Mouse (Mus musculus) cerebellum, adult 2 months (tissue): ENCODE results near the gene Meis1. TPM values are rescaled to one million over a fixed set of nuclear protein-coding genes. Genes with fewer than 3 reads are reported as not detected.

ENCODE experiments used
- DNase-seq, 2 experiments: peaks; one replicate each; pipeline ENCODE4 v3.0.0; 2021
- H3K27ac ChIP-seq: fragments of 200-500 bp; 2 replicates; pipeline ENCODE4 v1.5.1; 2012; ENCODE audit warnings: low read length, control low read depth, inconsistent platforms; ENCODE audit not compliant: insufficient read depth
- H3K27me3 ChIP-seq: fragments of 200-500 bp; 2 replicates; pipeline ENCODE4 v1.6.1; 2012; ENCODE audit warnings: inconsistent platforms, mild to moderate bottlenecking, low read length, moderate library complexity; ENCODE audit not compliant: control insufficient read depth, insufficient read depth
- H3K4me1 ChIP-seq: fragments of 200-500 bp; 2 replicates; pipeline ENCODE4 v1.6.1; 2011; ENCODE audit warnings: low read length; ENCODE audit not compliant: control insufficient read depth, insufficient read depth
- H3K4me3 ChIP-seq: fragments of 200-500 bp; replicated peaks from 2 replicates; pipeline ENCODE3; 2011; ENCODE audit warnings: mild to moderate bottlenecking, low read depth, low read length, control low read depth; ENCODE audit not compliant: insufficient read depth
- CTCF ChIP-seq: fragments of 200-500 bp; IDR thresholded peaks from 2 replicates; pipeline ENCODE4 v1.5.1; 2011; ENCODE audit warnings: low read depth, mild to moderate bottlenecking, control low read depth, low read length, moderate library complexity, borderline replicate concordance; ENCODE audit not compliant: insufficient read depth
- POLR2A ChIP-seq: fragments of 200-500 bp; IDR thresholded peaks from 2 replicates; pipeline ENCODE4 v1.6.1; 2011; ENCODE audit warnings: low read length, control low read depth, borderline replicate concordance; ENCODE audit not compliant: insufficient read depth
- WGBS: fragments of 180-500 bp; shearing (Covaris S2); methylation state at CpG from one replicate; pipeline ENCODE4 v1.1.7; 2018; 5-methylcytosine and 5-hydroxymethylcytosine counted together
- polyA plus RNA-seq: library from polyadenylated mRNA; depleted of rRNA; stranded (reverse); fragments of >200 nt; gene quantifications from 2 replicates; pipeline ENCODE4 v1.2.3, GENCODE M21; 2012

The Meis1 gene
- polyA plus RNA-seq, 1 experiment: 46.3 TPM

DNA sequence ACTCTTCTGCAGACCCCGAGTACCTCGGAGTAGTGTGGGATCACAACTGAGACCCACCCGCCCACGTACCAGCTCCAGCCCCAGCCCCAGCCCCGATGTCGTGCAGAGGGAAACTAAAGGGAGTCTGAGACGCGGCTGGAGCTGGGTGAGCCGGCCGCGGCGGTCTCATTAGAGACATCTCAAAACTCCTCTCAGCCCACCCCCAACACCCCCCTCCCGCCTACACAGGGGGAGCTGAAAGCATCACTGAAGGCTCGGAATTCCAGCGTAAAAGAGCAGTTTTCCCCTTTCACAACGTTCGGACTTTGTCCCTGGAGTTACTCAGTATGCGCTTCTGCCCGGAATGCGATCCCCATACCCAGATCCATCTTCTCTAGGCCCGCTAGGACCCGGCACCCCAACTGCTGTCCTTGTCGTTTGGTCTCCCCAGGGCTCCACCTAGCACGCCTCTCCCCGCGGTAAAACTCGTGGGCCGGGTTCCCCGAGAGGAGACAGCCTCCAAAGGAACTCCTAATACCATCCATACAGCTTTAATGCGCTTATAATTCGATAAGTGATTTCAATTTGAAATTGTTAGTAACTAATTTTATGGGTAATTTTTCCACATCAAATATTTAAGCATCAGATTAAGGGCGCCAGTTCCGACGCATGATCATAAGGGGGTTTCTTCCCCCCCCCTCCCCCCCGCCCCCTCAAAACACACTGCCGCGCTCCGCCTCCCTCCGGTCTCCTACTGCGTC lies 141.7 kb downstream of the Meis1 start:
- TF ChIP-seq CTCF (no peak), POLR2A (no peak)
- H3K4me1 ChIP-seq: no peaks in the 10 kb centered on the region
- H3K27ac ChIP-seq: peak overlapping the region; percentile 96
- WGBS: under 1% methylated on average over 40 of the region's 40 CpGs
- no peaks in the 10 kb centered on the region for H3K27me3 ChIP-seq
- H3K4me3 ChIP-seq: peak overlapping the region; percentile 90
- peak; percentile 66 to 76 for DNase-seq

DNA sequence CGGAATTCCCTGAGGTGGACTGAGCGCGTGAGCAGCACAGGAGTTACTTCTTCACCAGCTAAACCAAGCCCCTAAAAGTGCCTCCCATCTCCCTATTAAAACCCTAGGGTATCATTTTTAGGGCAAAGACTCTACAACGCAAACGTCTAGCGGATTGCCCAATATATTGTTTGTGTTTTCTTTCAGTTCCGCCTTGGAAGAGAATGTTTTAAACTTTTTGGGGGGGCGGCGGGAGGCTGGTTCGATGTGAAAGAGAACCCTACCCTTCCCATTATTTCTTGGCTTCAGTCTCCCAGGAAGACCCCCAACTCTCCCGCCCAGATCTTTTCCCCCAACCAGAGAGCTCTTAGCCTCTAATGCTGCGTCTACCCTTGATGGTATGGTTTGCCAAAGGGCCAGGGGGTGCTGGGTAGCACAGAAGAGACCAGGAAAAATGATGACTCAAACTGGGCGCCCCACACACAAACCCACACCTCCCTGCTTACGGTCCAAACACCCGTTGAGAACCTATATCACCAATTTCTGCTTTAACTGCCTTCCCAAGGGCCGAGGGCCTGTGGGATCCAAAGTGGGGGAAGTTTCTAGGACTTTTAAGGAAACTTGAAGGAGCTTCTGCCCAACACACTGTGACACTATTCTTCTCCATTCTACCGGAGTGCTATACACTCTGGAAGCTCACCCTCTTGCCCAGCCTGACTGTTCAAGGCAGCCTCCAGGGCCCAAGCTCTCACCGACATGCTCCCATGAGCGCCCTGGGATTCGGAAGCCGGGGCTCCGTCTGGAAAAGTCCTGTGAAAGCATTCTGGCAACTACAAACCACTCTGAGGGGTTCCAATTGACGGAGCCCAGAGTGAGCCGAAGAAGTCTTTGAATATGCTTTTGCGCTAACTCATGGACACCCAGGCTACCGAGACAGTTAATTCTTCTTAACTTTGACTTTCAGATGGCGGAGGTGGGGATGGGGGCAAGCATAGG lies 142.6 kb downstream of the Meis1 start:
- 0 out of 2 replicates have a peak overlapping the region, but pooled peaks have one; percentile 40 for H3K27ac ChIP-seq
- 55% methylated on average over 27 of the region's 27 CpGs for WGBS
- DNase-seq: peak; percentile 42 to 60
- no peak for TF ChIP-seq POLR2A
- TF ChIP-seq CTCF: no peak
- no peaks in the 10 kb centered on the region for H3K27me3 ChIP-seq
- H3K4me1 ChIP-seq: no peaks in the 10 kb centered on the region
- H3K4me3 ChIP-seq: peak overlapping the region; percentile 90

DNA sequence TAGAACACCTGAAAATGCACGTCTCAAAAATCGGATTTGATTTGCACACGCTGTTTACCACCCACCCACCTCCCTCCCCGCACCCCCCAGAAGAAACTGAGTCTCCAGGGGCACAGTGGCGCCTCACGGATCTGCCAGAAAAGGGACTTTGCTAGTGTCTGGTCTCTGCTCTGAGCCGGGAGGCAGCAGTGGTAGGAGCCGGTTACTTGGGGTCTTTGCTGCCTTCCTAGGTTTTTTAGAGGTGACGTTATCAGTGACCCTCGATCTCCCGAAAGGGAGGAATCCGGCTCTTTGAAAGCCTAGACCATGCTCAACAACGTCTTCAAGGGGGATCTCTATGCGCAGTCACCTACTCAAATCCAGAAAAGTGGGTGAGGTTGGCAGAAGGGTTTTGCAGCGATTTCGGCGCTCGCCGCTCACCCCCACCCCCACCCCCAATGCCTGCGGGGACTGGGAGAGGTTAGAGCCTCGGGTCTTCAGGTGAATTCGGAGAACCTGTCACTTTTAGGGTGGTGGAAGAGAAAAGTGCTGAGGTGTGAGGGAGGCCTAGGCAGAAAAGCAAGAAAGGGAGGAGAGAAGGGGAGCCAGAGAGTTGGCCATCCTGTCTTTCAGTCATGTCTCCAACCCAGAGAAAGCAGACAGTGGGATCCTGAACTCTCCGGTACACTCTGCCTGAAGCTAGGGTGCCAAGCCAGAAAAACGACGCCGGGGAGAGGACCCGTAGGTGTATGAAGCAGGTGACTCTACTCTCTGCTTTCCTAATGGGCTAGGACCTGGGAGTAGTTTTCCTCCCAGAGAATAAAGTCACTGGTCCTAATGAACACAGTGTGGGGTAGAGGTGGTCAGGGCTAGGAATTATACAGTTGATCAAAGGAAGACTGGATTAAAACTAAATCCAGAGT lies 143.5 kb downstream of the Meis1 start:
- Histone ChIP-seq H3K27me3 (no peaks in the 10 kb centered on the region), H3K4me1 (no peaks in the 10 kb centered on the region), H3K4me3 (peak overlapping the region; percentile 54), H3K27ac (peak overlapping the region; percentile 91)
- 13% methylated on average over 27 of the region's 27 CpGs for WGBS
- peak in 1 of 2 experiments; percentile 47 for DNase-seq
- TF ChIP-seq CTCF (no peak), POLR2A (no peak)

DNA sequence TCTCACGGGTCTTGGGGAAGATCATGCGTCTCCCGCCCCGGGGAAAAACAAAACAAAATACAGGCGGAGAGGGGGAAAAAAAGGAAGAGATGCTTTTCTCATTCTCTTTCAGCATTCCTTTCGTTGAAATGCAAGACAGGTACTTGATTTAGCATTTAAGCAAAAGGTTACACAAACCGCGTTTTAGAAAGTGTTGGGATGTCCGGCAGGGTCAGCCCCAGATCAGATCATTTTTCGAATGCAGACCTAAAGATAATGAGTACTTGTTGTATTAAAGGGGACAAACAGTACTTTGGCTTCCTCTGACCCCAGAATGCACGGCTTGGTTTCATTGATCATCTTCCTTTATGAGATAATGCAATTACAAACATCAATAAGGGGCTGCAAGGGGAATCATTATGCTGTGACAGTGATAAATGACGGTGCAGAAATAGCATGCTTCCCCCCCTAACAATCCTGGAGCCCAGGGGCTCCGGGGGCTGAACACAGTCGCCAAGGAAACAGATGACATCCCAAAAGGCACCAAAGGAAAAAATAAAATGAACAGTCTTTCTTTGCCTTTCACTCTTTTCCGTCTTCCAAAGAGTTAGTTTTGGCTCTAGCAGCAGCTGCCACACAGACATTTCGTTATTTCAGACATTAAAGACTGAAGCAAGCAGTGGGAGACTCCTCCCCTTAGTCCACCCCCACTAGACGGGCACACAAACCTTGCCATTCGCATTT lies 144.3 kb downstream of the Meis1 start:
- no peak for TF ChIP-seq CTCF
- no peak for TF ChIP-seq POLR2A
- peak overlapping the region; percentile 91 for H3K27ac ChIP-seq
- WGBS: 10% methylated on average over 18 of the region's 18 CpGs
- no peaks in the 10 kb centered on the region for H3K27me3 ChIP-seq
- DNase-seq: peak; percentile 60 to 65
- peak overlapping the region; percentile 54 for H3K4me3 ChIP-seq
- H3K4me1 ChIP-seq: peaks cover 2% of the 10 kb centered on the region; the same call in 1 of the 2 replicates

DNA sequence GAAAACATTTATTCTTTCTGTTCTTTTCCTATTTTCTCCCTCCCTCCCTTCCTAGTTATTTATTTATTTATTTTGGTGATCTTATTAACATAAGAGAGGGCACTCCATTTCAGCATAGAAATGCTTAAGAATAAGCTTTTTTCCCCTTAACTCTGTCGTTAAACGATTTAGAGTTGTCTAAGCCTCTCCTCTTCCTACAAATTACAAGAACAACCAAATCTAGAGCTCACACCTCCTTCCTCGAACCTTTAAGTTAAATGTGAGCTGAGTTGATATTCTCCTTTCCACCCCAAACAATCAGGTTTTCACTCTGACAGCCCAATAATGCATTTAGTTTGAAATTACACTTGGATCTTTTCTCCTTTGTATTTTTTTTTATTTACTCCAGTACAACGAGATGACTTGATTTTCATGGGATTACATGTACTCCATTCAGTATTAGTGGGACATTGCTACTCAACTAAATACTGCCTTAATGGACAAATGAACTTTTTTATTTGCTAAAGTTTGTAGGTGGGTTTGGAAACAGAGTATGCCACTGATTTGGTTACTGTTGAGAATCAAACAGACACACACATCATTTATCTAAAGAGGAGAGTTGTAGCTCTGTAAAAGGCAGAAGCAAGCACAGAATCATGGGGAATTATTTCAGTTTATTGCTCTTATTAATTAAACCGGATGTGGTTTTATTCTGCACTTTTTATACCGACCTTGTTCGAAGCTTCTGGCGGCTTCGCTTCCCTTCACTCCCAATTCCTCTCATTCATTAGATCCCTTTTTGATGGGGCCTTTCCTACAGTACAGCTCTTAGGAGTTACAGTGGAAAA lies 145.1 kb downstream of the Meis1 start:
- WGBS: 18% methylated on average over 9 of the region's 9 CpGs
- H3K27ac ChIP-seq: peak overlapping the region; percentile 91
- peaks cover 2% of the 10 kb centered on the region; the same call in 1 of the 2 replicates for H3K4me1 ChIP-seq
- no peaks in the 10 kb centered on the region for H3K27me3 ChIP-seq
- TF ChIP-seq CTCF (no peak), POLR2A (no peak)
- DNase-seq: peak in 1 of 2 experiments; percentile 43
- H3K4me3 ChIP-seq: peak overlapping the region; percentile 15

DNA sequence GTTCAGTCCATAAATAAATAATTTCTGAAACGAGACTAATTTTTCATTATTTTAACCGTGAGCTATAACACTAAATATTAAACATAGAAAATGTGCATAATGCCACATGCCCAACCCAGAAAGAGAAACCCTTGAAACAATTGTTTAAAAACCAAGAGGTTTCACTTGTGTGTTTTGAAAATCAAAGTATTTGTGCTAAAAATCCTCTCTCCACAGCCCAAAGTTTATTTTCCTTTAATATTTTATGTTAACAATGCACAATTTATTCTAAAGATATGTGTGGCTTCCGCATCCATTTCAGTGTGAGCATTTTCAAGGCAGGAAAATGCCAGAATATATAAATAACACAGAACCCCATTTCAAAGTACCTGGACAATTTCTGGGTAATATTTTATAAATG lies 146.0 kb downstream of the Meis1 start:
- no peak overlapping the region for H3K27ac ChIP-seq
- no peak for DNase-seq
- H3K4me3 ChIP-seq: peak overlapping the region; percentile 48
- H3K4me1 ChIP-seq: peaks cover 5% of the 10 kb centered on the region; the same call in 1 of the 2 replicates
- H3K27me3 ChIP-seq: no peaks in the 10 kb centered on the region
- TF ChIP-seq CTCF: no peak
- no peak for TF ChIP-seq POLR2A
- WGBS: 22% methylated on average over 3 of the region's 3 CpGs
